Mouse (Mus musculus) C2C12 (cell line): Measurements from ENCODE around the gene Tmpo.

Experiments
- CEBPB ChIP-seq: IDR thresholded peaks from one replicate; pipeline ENCODE4 v1.6.1; 2011; ENCODE audit warnings: low read depth, mild to moderate bottlenecking, control low read depth, moderate library complexity
- CTCF ChIP-seq: IDR thresholded peaks from one replicate; pipeline ENCODE4 v1.5.1; 2011; ENCODE audit not compliant: control insufficient read depth, insufficient read depth, insufficient read length
- MAX ChIP-seq: IDR thresholded peaks from one replicate; pipeline ENCODE4 v1.6.1; 2011; ENCODE audit warnings: mild to moderate bottlenecking, control low read depth
- MYOD1 ChIP-seq: IDR thresholded peaks from one replicate; pipeline ENCODE4 v1.6.1; 2011; ENCODE audit warnings: low read depth; ENCODE audit not compliant: control insufficient read depth, insufficient read length
- USF1 ChIP-seq: IDR thresholded peaks from one replicate; pipeline ENCODE4 v1.6.1; 2011; ENCODE audit warnings: low read depth, mild to moderate bottlenecking, control low read depth, moderate library complexity

DNA sequence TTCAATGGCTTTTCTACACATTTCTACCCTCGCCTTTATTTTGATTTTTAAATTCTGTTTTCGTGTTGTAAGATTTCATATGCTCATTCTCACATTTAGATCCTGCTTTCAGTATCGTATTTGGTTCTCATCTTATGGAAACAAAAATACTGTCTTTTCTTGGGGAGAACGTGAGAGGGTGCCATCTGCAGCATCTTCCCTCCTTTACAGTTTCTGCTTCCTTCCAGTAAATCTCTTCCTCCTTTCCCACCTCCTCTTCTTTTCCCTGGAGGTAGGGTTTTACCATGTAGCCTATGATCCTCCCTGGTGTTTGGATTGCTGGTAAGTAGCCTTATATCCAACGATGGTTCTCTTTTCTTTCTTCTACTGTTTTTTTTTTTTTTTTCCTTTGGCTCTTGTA, 14.6 kb upstream of the Tmpo start:
- TF ChIP-seq CTCF (no peak), MAX (no peak), MYOD1 (no peak), USF1 (no peak), CEBPB (no peak)
